Mouse (Mus musculus): ENCODE results near the gene Slc6a6. TPM values are rescaled to one million over a fixed set of nuclear protein-coding genes. Genes with fewer than 3 reads are reported as not detected.
A peak's percentile ranks its signal among the peaks of the same experiment; 100 is the strongest.

Slc6a6 gene
- polyA plus RNA-seq, 1 experiment from 2014 or later, result 109 TPM

- 34% methylated on average over 5 of the region's 5 CpGs for WGBS
Measured at GRCm38 (mm10) chr6:91736471-91736870, 52.6 kb downstream of the Slc6a6 start.

DNA sequence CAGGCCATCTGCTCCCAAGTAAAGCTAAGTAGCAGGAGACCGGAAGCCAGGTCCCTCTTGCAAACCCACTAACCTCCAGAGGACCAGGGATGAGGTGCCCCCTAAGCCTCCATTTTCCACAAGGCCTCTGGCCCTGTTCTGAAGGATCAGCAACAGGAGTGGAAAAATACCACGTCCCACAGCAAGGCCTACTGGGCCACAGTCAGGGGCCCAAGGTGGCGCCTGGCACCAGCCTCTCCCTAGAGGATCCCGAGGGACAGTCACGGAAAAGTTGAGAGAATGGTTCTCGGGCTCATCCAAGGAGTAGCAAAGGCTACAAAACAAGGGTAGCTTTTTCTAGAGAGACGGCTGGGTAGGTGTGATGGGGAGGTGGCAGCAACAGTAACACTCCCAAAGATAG lies 53.6 kb downstream of the Slc6a6 start:
- Histone ChIP-seq H3K9me3 (ENCODE audit: control insufficient read depth) (no peaks in the 10 kb centered on the region), H3K36me3 (ENCODE audit: control insufficient read depth, insufficient read depth) (peaks cover 94% of the 10 kb centered on the region), H3K4me2 (replicated peaks; ENCODE audit: low read depth) (no peak overlapping the region), H3K27ac (ENCODE audit: low read depth, low read length) (0 out of 2 replicates have a peak overlapping the region, but pooled peaks have one; percentile 46), H3K4me1 (replicated peaks; ENCODE audit: control insufficient read depth, insufficient read depth, low read length) (peaks cover 21% of the 10 kb centered on the region), H3K4me3 (ENCODE audit: low read depth, low read length) (no peak overlapping the region), H3K27me3 (replicated peaks; ENCODE audit: control insufficient read depth, insufficient read depth, low read length) (no peaks in the 10 kb centered on the region), H3K9ac (ENCODE audit: low read depth, low read length) (no peak overlapping the region)
- ATAC-seq, result no peak
- no peak for TF ChIP-seq CTCF (IDR thresholded peaks at IDR 0.05; ENCODE audit: low read depth)
- WGBS, result 76% methylated on average over 7 of the region's 7 CpGs

More at GRCm38 (mm10) chr6:91736471-91736870, 52.6 kb downstream of the Slc6a6 start:
- 0 out of 2 replicates have a peak, but pooled peaks have one; percentile 6 for ATAC-seq
- H3K4me1 ChIP-seq (replicated peaks; ENCODE audit: control insufficient read depth, insufficient read depth, low read length), result peaks cover 21% of the 10 kb centered on the region
- H3K4me2 ChIP-seq (replicated peaks; ENCODE audit: low read depth), result no peak overlapping the region
- H3K27me3 ChIP-seq (replicated peaks; ENCODE audit: control insufficient read depth, insufficient read depth, low read length), result no peaks in the 10 kb centered on the region
- H3K9ac ChIP-seq (ENCODE audit: low read depth, low read length), result no peak overlapping the region
- no peak overlapping the region for H3K4me3 ChIP-seq (ENCODE audit: low read depth, low read length)
- no peak overlapping the region for H3K27ac ChIP-seq (ENCODE audit: low read depth, low read length)
- no peaks in the 10 kb centered on the region for H3K9me3 ChIP-seq (ENCODE audit: control insufficient read depth)
- peaks cover 92% of the 10 kb centered on the region for H3K36me3 ChIP-seq (ENCODE audit: control insufficient read depth, insufficient read depth)
- no peak for TF ChIP-seq CTCF (IDR thresholded peaks at IDR 0.05; ENCODE audit: low read depth)

DNA sequence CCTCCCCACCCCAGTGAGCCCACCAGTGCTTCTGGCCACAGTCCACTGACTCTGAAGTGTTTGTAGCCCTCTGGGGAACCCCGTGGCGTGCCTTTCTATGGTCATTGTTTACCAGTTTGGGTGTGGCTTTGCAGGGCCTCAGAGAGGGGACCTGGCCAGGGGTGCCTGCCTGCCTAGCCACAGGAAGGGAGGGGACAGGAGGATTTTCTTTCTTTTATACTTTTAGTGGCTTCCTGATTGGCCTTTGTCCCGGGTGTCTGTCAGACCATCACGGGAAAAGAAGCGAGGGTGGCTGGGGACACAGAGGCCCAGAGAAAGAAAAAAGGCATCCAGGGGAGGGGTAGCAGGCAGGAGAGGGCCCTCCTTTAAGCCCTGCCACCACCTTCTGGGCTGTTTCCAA lies 54.2 kb downstream of the Slc6a6 start:
- H3K4me3 ChIP-seq (ENCODE audit: low read depth, low read length), result no peak overlapping the region
- H3K9ac ChIP-seq (ENCODE audit: low read depth, low read length), result no peak overlapping the region
- H3K27ac ChIP-seq (ENCODE audit: low read depth, low read length), result peak overlapping the region; percentile 46
- no peak overlapping the region for H3K4me2 ChIP-seq (replicated peaks; ENCODE audit: low read depth)
- no peaks in the 10 kb centered on the region for H3K27me3 ChIP-seq (replicated peaks; ENCODE audit: control insufficient read depth, insufficient read depth, low read length)
- H3K4me1 ChIP-seq (replicated peaks; ENCODE audit: control insufficient read depth, insufficient read depth, low read length), result peaks cover 21% of the 10 kb centered on the region
- no peak for TF ChIP-seq CTCF (IDR thresholded peaks at IDR 0.05; ENCODE audit: low read depth)
- peaks cover 93% of the 10 kb centered on the region for H3K36me3 ChIP-seq (ENCODE audit: control insufficient read depth, insufficient read depth)
- peak; percentile 42 for ATAC-seq
- H3K9me3 ChIP-seq (ENCODE audit: control insufficient read depth), result no peaks in the 10 kb centered on the region
- 33% methylated on average over 5 of the region's 5 CpGs for WGBS

- peaks cover 88% of the 10 kb centered on the region for H3K36me3 ChIP-seq (ENCODE audit: control insufficient read depth, insufficient read depth)
Measured at GRCm38 (mm10) chr6:91741046-91741445, 57.2 kb downstream of the Slc6a6 start.

DNA sequence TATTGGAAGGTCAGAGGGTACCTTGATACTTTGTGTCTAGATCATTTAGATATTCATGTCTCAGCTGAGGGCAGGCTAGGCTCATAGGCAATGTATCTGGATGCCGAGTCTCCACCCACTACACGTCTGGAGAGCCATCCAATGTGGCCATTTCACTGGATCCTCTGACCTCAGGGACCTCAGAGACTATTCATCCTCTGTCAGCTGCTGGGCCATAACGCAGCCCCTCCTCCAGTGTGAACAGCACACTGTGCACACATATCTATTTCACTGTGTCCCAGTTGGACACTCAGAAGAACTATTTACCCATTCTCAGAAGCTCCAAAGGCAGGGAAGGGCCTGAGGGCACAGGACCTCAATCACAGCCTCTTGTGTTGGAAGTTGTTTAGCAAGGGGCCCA lies 58.6 kb downstream of the Slc6a6 start:
- peaks cover 88% of the 10 kb centered on the region for H3K36me3 ChIP-seq (ENCODE audit: control insufficient read depth, insufficient read depth)
- H3K27ac ChIP-seq (ENCODE audit: low read depth, low read length), result no peak overlapping the region

More at GRCm38 (mm10) chr6:91741046-91741445, 57.2 kb downstream of the Slc6a6 start:
- Histone ChIP-seq H3K9ac (ENCODE audit: low read depth, low read length) (no peak overlapping the region), H3K4me1 (replicated peaks; ENCODE audit: control insufficient read depth, insufficient read depth, low read length) (peaks cover 21% of the 10 kb centered on the region), H3K4me2 (replicated peaks; ENCODE audit: low read depth) (no peak overlapping the region), H3K9me3 (ENCODE audit: control insufficient read depth) (no peaks in the 10 kb centered on the region), H3K27ac (ENCODE audit: low read depth, low read length) (no peak overlapping the region), H3K27me3 (replicated peaks; ENCODE audit: control insufficient read depth, insufficient read depth, low read length) (no peaks in the 10 kb centered on the region), H3K4me3 (ENCODE audit: low read depth, low read length) (no peak overlapping the region)
- WGBS, result 65% methylated on average over 11 of the region's 11 CpGs
- peak; percentile 99 for TF ChIP-seq CTCF (IDR thresholded peaks at IDR 0.05; ENCODE audit: low read depth)
- peak; percentile 17; the same call in 1 of the 2 replicates for ATAC-seq

DNA sequence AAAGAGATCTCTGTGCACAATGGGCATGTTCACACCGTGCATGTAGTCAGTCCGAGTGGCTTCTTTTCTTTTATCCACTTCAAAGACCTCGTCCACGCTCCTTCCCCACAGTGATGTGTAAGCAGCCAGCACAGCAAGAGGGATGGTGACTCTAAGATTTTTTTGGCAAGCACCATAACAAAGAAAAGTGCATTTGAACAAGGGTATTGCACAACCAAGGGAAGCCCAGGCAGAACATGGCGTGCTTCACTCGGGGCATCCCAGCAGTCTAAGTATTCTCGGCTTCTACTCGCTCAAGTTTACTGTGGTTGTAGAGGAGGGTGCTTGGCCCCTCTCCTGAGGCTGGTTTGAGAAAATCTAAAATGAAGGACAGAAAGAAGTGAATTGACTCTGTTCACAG lies 59.1 kb downstream of the Slc6a6 start:
- Histone ChIP-seq H3K9ac (ENCODE audit: low read depth, low read length) (no peak overlapping the region), H3K4me2 (replicated peaks; ENCODE audit: low read depth) (no peak overlapping the region), H3K27me3 (replicated peaks; ENCODE audit: control insufficient read depth, insufficient read depth, low read length) (no peaks in the 10 kb centered on the region), H3K4me3 (ENCODE audit: low read depth, low read length) (no peak overlapping the region), H3K9me3 (ENCODE audit: control insufficient read depth) (no peaks in the 10 kb centered on the region), H3K4me1 (replicated peaks; ENCODE audit: control insufficient read depth, insufficient read depth, low read length) (0 out of 2 replicates have a peak, but pooled peaks cover 3% of the 10 kb centered on the region), H3K27ac (ENCODE audit: low read depth, low read length) (no peak overlapping the region), H3K36me3 (ENCODE audit: control insufficient read depth, insufficient read depth) (peaks cover 88% of the 10 kb centered on the region)
- TF ChIP-seq CTCF (IDR thresholded peaks at IDR 0.05; ENCODE audit: low read depth), result no peak
- 83% methylated on average over 8 of the region's 8 CpGs for WGBS
- no peak for ATAC-seq

More for the DNA sequence above, 58.6 kb downstream of the Slc6a6 start:
- no peaks in the 10 kb centered on the region for H3K27me3 ChIP-seq (replicated peaks; ENCODE audit: control insufficient read depth, insufficient read depth, low read length)
- H3K9ac ChIP-seq (ENCODE audit: low read depth, low read length), result no peak overlapping the region
- H3K4me1 ChIP-seq (replicated peaks; ENCODE audit: control insufficient read depth, insufficient read depth, low read length), result peaks cover 9% of the 10 kb centered on the region
- no peak overlapping the region for H3K4me3 ChIP-seq (ENCODE audit: low read depth, low read length)
- WGBS, result 79% methylated on average over 3 of the region's 3 CpGs
- H3K4me2 ChIP-seq (replicated peaks; ENCODE audit: low read depth), result no peak overlapping the region
- no peaks in the 10 kb centered on the region for H3K9me3 ChIP-seq (ENCODE audit: control insufficient read depth)
- no peak for TF ChIP-seq CTCF (IDR thresholded peaks at IDR 0.05; ENCODE audit: low read depth)
- no peak for ATAC-seq

DNA sequence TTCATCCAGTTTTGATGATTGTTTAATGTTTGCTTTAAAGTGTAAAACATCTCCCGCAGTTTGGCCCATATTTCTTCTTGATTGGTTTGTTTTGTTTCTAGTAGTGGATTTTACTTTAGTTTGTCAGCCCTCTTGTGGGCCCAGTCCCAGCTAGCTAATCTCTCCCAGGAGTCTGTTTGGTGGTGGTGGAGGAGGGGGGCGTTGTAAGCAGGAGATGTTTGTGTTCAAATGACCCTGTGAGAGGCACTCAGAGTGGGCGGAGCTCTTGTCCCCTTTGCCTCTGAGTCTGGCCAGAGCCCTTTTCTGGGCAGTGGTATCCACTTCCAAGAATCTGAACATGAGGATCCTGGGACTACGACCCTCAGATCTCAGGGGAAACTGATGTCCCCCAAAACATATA lies 60.0 kb downstream of the Slc6a6 start:
- Histone ChIP-seq H3K27me3 (replicated peaks; ENCODE audit: control insufficient read depth, insufficient read depth, low read length) (no peaks in the 10 kb centered on the region), H3K9me3 (ENCODE audit: control insufficient read depth) (no peaks in the 10 kb centered on the region), H3K4me1 (replicated peaks; ENCODE audit: control insufficient read depth, insufficient read depth, low read length) (no peaks in the 10 kb centered on the region), H3K9ac (ENCODE audit: low read depth, low read length) (no peak overlapping the region), H3K4me3 (ENCODE audit: low read depth, low read length) (no peak overlapping the region), H3K4me2 (replicated peaks; ENCODE audit: low read depth) (no peak overlapping the region), H3K36me3 (ENCODE audit: control insufficient read depth, insufficient read depth) (peaks cover 88% of the 10 kb centered on the region), H3K27ac (ENCODE audit: low read depth, low read length) (no peak overlapping the region)
- no peak for TF ChIP-seq CTCF (IDR thresholded peaks at IDR 0.05; ENCODE audit: low read depth)
- WGBS, result 58% methylated on average over 4 of the region's 4 CpGs
- ATAC-seq, result no peak

Measured in intestine, postnatal 0 days (tissue).